Mouse (Mus musculus) small intestine, adult 2 months (tissue): ENCODE results near the gene Gm6309.

Source experiments
- CTCF ChIP-seq: fragments of 200-500 bp; IDR thresholded peaks from 2 replicates; pipeline ENCODE4 v1.5.1; 2012; ENCODE audit warnings: low read depth, mild to moderate bottlenecking, control low read depth, inconsistent platforms, low read length, moderate library complexity, mixed read lengths; ENCODE audit not compliant: insufficient replicate concordance, insufficient read length; ENCODE audit errors: extremely low read depth
- POLR2A ChIP-seq: fragments of 200-500 bp; IDR thresholded peaks from 2 replicates; pipeline ENCODE4 v1.6.1; 2012; ENCODE audit warnings: low read depth, mild to moderate bottlenecking, control low read depth, inconsistent platforms, low read length, moderate library complexity

DNA sequence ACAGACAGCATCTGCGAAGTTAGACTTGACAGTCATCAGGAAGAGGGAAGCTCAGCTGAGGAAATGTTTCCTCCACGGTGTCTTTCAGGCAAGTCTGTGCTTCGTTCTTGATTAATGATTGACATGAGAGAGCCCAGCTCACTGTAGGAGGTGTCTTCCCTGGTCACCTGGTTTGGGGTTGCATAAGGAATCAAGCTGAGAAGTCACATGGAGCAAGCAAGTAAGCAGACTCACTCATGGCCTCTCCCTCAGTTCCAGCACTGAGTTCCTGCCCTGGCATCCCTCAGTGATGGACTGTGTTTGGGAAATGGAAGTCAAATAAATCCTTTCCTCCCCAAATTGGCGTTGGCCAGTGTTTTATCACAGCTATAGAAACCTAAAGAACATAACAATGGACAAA lies 19.6 kb upstream of the Gm6309 start:
- TF ChIP-seq CTCF (no peak), POLR2A (no peak)
